Mouse (Mus musculus) heart, adult 2 months (tissue): ENCODE measurements at regions not wholly inside any gene's neighbourhood (a gene's known extent, or its start where the extent isn't known, plus 50 kb on each side); places are given as distances from the start of the nearest gene placed in this dataset.

Experiments
- DNase-seq, 2 experiments: peaks; one replicate each; pipeline ENCODE4 v3.0.0; 2021
- H3K27ac ChIP-seq: fragments of 200-600 bp; 2 replicates; pipeline ENCODE4 v1.8.1; 2022
- H3K27me3 ChIP-seq: fragments of 200-500 bp; 2 replicates; pipeline ENCODE4 v1.6.1; 2012; ENCODE audit warnings: mild to moderate bottlenecking, low read length, inconsistent platforms, mixed read lengths; ENCODE audit not compliant: control insufficient read depth, insufficient read depth
- H3K36me3 ChIP-seq: fragments of 200-500 bp; 2 replicates; pipeline ENCODE4 v1.6.1; 2012; ENCODE audit warnings: low read length, inconsistent platforms; ENCODE audit not compliant: control insufficient read depth, insufficient read depth
- H3K4me1 ChIP-seq: fragments of 200-500 bp; 2 replicates; pipeline ENCODE4 v1.6.1; 2011; ENCODE audit warnings: low read length; ENCODE audit not compliant: control insufficient read depth, insufficient read depth
- H3K4me3 ChIP-seq: fragments of 200-600 bp; 2 replicates; pipeline ENCODE4 v1.8.1; 2022
- H3K79me2 ChIP-seq: fragments of 200-500 bp; replicated peaks from 2 replicates; pipeline ENCODE4 v1.6.1; 2012; ENCODE audit warnings: mild to moderate bottlenecking, inconsistent platforms, low read length, moderate library complexity, mixed read lengths; ENCODE audit not compliant: control insufficient read depth, insufficient read depth
- H3K9ac ChIP-seq: fragments of 200-500 bp; 2 replicates; pipeline ENCODE4 v1.6.1; 2012; ENCODE audit warnings: low read depth, mild to moderate bottlenecking, control low read depth, inconsistent platforms, low read length, mixed read lengths
- CTCF ChIP-seq: fragments of 200-600 bp; IDR thresholded peaks from 2 replicates; pipeline ENCODE4 v1.8.1; 2022; ENCODE audit warnings: antibody characterized with exemption, mild to moderate bottlenecking, moderate library complexity
- EP300 ChIP-seq: fragments of 200-500 bp; IDR thresholded peaks from 2 replicates; pipeline ENCODE4 v1.6.1; 2011; ENCODE audit warnings: low read depth, low read length, control low read depth; ENCODE audit not compliant: insufficient read depth
- POLR2A ChIP-seq: fragments of 200-500 bp; IDR thresholded peaks from 2 replicates; pipeline ENCODE4 v1.6.1; 2011; ENCODE audit warnings: mild to moderate bottlenecking, low read depth, low read length, control low read depth; ENCODE audit not compliant: insufficient read depth
- WGBS: fragments of 180-500 bp; shearing (Covaris S2); methylation state at CpG from one replicate; pipeline ENCODE4 v1.1.7; 2018; 5-methylcytosine and 5-hydroxymethylcytosine counted together
- intact Hi-C: fragments of 180-260 bp; cut with DNase I; formaldehyde crosslinking; loops from one replicate; pipeline ENCODE4 v1.15.1; 2025

- Histone ChIP-seq H3K9ac (no peak overlapping the region), H3K27me3 (no peaks in the 10 kb centered on the region), H3K4me1 (no peaks in the 10 kb centered on the region), H3K79me2 (no peaks in the 10 kb centered on the region), H3K27ac (no peak overlapping the region), H3K4me3 (no peak overlapping the region), H3K36me3 (no peaks in the 10 kb centered on the region)
- TF ChIP-seq CTCF, result no peak
- no peak for TF ChIP-seq POLR2A
- no peak for TF ChIP-seq EP300
- no peak for DNase-seq
- intact Hi-C loops, result no loop called here
- WGBS, result 83% methylated on average over 3 of the region's 3 CpGs
These were observed 59.9 kb upstream of the Gas1 start for GRCm38 (mm10) chr13:60237091-60237490.

- intact Hi-C loops, result no loop called here
- Histone ChIP-seq H3K79me2 (no peaks in the 10 kb centered on the region), H3K4me1 (no peaks in the 10 kb centered on the region), H3K36me3 (no peaks in the 10 kb centered on the region), H3K27ac (no peak overlapping the region), H3K4me3 (no peak overlapping the region), H3K9ac (no peak overlapping the region), H3K27me3 (no peaks in the 10 kb centered on the region)
- 58% methylated on average over 8 of the region's 8 CpGs for WGBS
- peak in 1 of 2 experiments; percentile 17 for DNase-seq
- TF ChIP-seq POLR2A, result no peak
- no peak for TF ChIP-seq EP300
- TF ChIP-seq CTCF, result no peak
These were observed 65.4 kb upstream of the Gas1 start for GRCm38 (mm10) chr13:60242447-60243109.

- TF ChIP-seq EP300 (no peak), POLR2A (no peak), CTCF (no peak)
- 58% methylated on average over 4 of the region's 4 CpGs for WGBS
- Histone ChIP-seq H3K9ac (no peak overlapping the region), H3K4me1 (no peaks in the 10 kb centered on the region), H3K27me3 (no peaks in the 10 kb centered on the region; the same call in 1 of the 2 replicates), H3K79me2 (no peaks in the 10 kb centered on the region), H3K27ac (no peak overlapping the region), H3K36me3 (no peaks in the 10 kb centered on the region), H3K4me3 (no peak overlapping the region)
- DNase-seq, result no peak
- intact Hi-C loops, result no loop called here
These were observed 65.9 kb upstream of the Gas1 start for GRCm38 (mm10) chr13:60243110-60243481.

- DNase-seq, result no peak
- Histone ChIP-seq H3K9ac (no peak overlapping the region), H3K27ac (no peak overlapping the region), H3K4me3 (no peak overlapping the region), H3K27me3 (no peaks in the 10 kb centered on the region), H3K79me2 (no peaks in the 10 kb centered on the region), H3K4me1 (no peaks in the 10 kb centered on the region; the same call in 1 of the 2 replicates), H3K36me3 (no peaks in the 10 kb centered on the region)
- intact Hi-C loops, result no loop called here
- TF ChIP-seq CTCF (no peak), POLR2A (no peak), EP300 (no peak)
- 71% methylated on average over 7 of the region's 7 CpGs for WGBS
These were observed 78.0 kb upstream of the Gas1 start for GRCm38 (mm10) chr13:60255162-60255561.

- Histone ChIP-seq H3K27me3 (no peaks in the 10 kb centered on the region), H3K4me3 (no peak overlapping the region), H3K9ac (no peak overlapping the region), H3K4me1 (no peaks in the 10 kb centered on the region; the same call in 1 of the 2 replicates), H3K79me2 (no peaks in the 10 kb centered on the region), H3K27ac (no peak overlapping the region), H3K36me3 (no peaks in the 10 kb centered on the region)
- intact Hi-C loops, result no loop called here
- no peak for DNase-seq
- no peak for TF ChIP-seq EP300
- no peak for TF ChIP-seq CTCF
- no peak for TF ChIP-seq POLR2A
- 69% methylated on average over 7 of the region's 7 CpGs for WGBS
These were observed 78.5 kb upstream of the Gas1 start for GRCm38 (mm10) chr13:60255715-60256114.

GRCm38 (mm10) chr13:60256997-60257396 is 79.8 kb upstream of the Gas1 start:
- DNase-seq, result no peak
- TF ChIP-seq CTCF (no peak), POLR2A (no peak), EP300 (no peak)
- Histone ChIP-seq H3K36me3 (no peaks in the 10 kb centered on the region), H3K27ac (no peak overlapping the region), H3K27me3 (no peaks in the 10 kb centered on the region), H3K4me1 (no peaks in the 10 kb centered on the region; the same call in 1 of the 2 replicates), H3K9ac (no peak overlapping the region), H3K4me3 (no peak overlapping the region), H3K79me2 (no peaks in the 10 kb centered on the region)
- intact Hi-C loops, result no loop called here
- WGBS, result 43% methylated on average over 8 of the region's 8 CpGs
